Mouse (Mus musculus): ENCODE measurements around the gene Bbip1. TPM values are rescaled to one million over a fixed set of nuclear protein-coding genes. Genes with fewer than 3 reads are reported as not detected.

Gene Bbip1
- total and polyA plus RNA-seq, 3 experiments = 71.3 to 75.9 TPM; not detected in 1

GRCm38 (mm10) chr19:53894538-53895121 is 49.8 kb downstream of the Bbip1 start:
- Histone ChIP-seq H3K4me1 (ENCODE audit: control insufficient read depth in 1 of 2, insufficient read depth in 2 of 2, low read length in 2 of 2) (peaks cover 30 to 45% of the 10 kb centered on the region in 2 experiments), H3K79me2 (ENCODE audit: control insufficient read depth, insufficient read depth, low read length, poor library complexity) (no peaks in the 10 kb centered on the region), H3K9ac (ENCODE audit: control insufficient read depth, low read depth, low read length, poor library complexity, severe bottlenecking) (no peak overlapping the region), H3K4me3 (ENCODE audit: control insufficient read depth in 1 of 2, insufficient read depth in 1 of 2, low read depth in 2 of 2, low read length in 2 of 2) (no peak overlapping the region), H3K27ac (ENCODE audit: control insufficient read depth, low read depth, low read length) (no peak overlapping the region; the same call in 1 of the 2 replicates), H3K36me3 (ENCODE audit: control insufficient read depth in 1 of 2, insufficient read depth in 2 of 2, low read length in 2 of 2) (peaks cover 0 to 46% of the 10 kb centered on the region in 2 experiments; a peak in 2 of 4 replicates), H3K27me3 (ENCODE audit: control insufficient read depth in 1 of 2, insufficient read depth in 2 of 2, low read length in 2 of 2) (no peaks in the 10 kb centered on the region), H3K9me3 (replicated peaks; ENCODE audit: insufficient read depth, low read length) (no peaks in the 10 kb centered on the region)
- DNase-seq (ENCODE audit: low read depth, low spot score) = no peak
- TF ChIP-seq ZNF384 (IDR thresholded peaks at IDR 0.05; ENCODE audit: low read depth, low read length) (peak; percentile 78), GATA1 (IDR thresholded peaks at IDR 0.05; ENCODE audit: low read depth, low read length) (peak; percentile 20; the same call in 1 of the 2 replicates), EP300 (IDR thresholded peaks at IDR 0.05; ENCODE audit: low read depth in 1 of 2, low read length in 2 of 2) (peak in 1 of 2 experiments; percentile 34; a peak in 1 of 4 replicates), MAFK (IDR thresholded peaks at IDR 0.05; ENCODE audit: borderline replicate concordance, low read depth, low read length) (no peak), TCF12 (IDR thresholded peaks at IDR 0.05; ENCODE audit: low read depth, low read length) (0 out of 2 replicates have a peak, but pooled peaks have one; percentile 12), ETS1 (IDR thresholded peaks at IDR 0.05; ENCODE audit: low read depth, low read length) (0 out of 2 replicates have a peak, but pooled peaks have one; percentile 11), POLR2AphosphoS2 (IDR thresholded peaks at IDR 0.05; ENCODE audit: low read length) (no peak)

GRCm38 (mm10) chr19:53893711-53894171 is 50.7 kb downstream of the Bbip1 start:
- H3K9me3 ChIP-seq (replicated peaks; ENCODE audit: insufficient read depth, low read length) = no peaks in the 10 kb centered on the region
- DNase-seq (ENCODE audit: low read depth, low spot score) = peak; percentile 64
- no peaks in the 10 kb centered on the region for H3K27me3 ChIP-seq (ENCODE audit: control insufficient read depth in 1 of 2, insufficient read depth in 2 of 2, low read length in 2 of 2)
- H3K4me3 ChIP-seq (ENCODE audit: control insufficient read depth in 1 of 2, insufficient read depth in 1 of 2, low read depth in 2 of 2, low read length in 2 of 2) = peak overlapping the region in 1 of 2 experiments; percentile 2; a peak in 1 of 4 replicates
- TF ChIP-seq MAX (IDR thresholded peaks at IDR 0.05; ENCODE audit: low read length) = peak; percentile 6; the same call in 1 of the 2 replicates
- no peak for TF ChIP-seq JUND (IDR thresholded peaks at IDR 0.05; ENCODE audit: low read depth, low read length)
- TF ChIP-seq NELFE (IDR thresholded peaks at IDR 0.05; ENCODE audit: low read depth, low read length) = peak; percentile 33; the same call in 1 of the 2 replicates
- TF ChIP-seq SIN3A (IDR thresholded peaks at IDR 0.05; ENCODE audit: low read length) = peak; percentile 35; the same call in 1 of the 2 replicates
- peak; percentile 24; the same call in 1 of the 2 replicates for TF ChIP-seq ETS1 (IDR thresholded peaks at IDR 0.05; ENCODE audit: low read depth, low read length)
- no peak for TF ChIP-seq E2F4 (IDR thresholded peaks at IDR 0.05; ENCODE audit: borderline replicate concordance, low read depth, low read length)
- TF ChIP-seq HCFC1 (IDR thresholded peaks at IDR 0.05; ENCODE audit: low read depth, low read length) = 0 out of 2 replicates have a peak, but pooled peaks have one; percentile 24
- H3K9ac ChIP-seq (ENCODE audit: control insufficient read depth, low read depth, low read length, poor library complexity, severe bottlenecking) = peak overlapping the region; percentile 49
- peaks cover 0 to 54% of the 10 kb centered on the region in 2 experiments; a peak in 2 of 4 replicates for H3K36me3 ChIP-seq (ENCODE audit: control insufficient read depth in 1 of 2, insufficient read depth in 2 of 2, low read length in 2 of 2)
- H3K79me2 ChIP-seq (ENCODE audit: control insufficient read depth, insufficient read depth, low read length, poor library complexity) = no peaks in the 10 kb centered on the region
- peaks cover 35 to 53% of the 10 kb centered on the region in 2 experiments for H3K4me1 ChIP-seq (ENCODE audit: control insufficient read depth in 1 of 2, insufficient read depth in 2 of 2, low read length in 2 of 2)
- peak overlapping the region; percentile 82 for H3K27ac ChIP-seq (ENCODE audit: control insufficient read depth, low read depth, low read length)

All from MEL (cell line).